Mouse (Mus musculus) hindbrain, embryonic 15.5 days (tissue): ENCODE results near the gene Jmjd4. TPM values are rescaled to one million over a fixed set of nuclear protein-coding genes. Genes with fewer than 3 reads are reported as not detected.

Experiments used
- ATAC-seq: fragments of 200-750 bp; cut with Nextera tagmentation; 2 replicates; pipeline ENCODE4 v1.8.0; 2017; ENCODE audit warnings: low read depth, moderate number of reproducible peaks, moderate TSS enrichment; ENCODE audit not compliant: low FRiP score
- H3K27ac ChIP-seq: fragments of 300-500 bp; sonication (generic); replicated peaks from 2 replicates; pipeline ENCODE4 v1.5.1; 2015; ENCODE audit warnings: mild to moderate bottlenecking, inconsistent platforms
- H3K27me3 ChIP-seq: fragments of 300-500 bp; sonication (generic); 2 replicates; pipeline ENCODE4 v1.6.1; 2015; ENCODE audit warnings: control low read depth, inconsistent platforms
- H3K36me3 ChIP-seq: fragments of 300-500 bp; sonication (generic); 2 replicates; pipeline ENCODE4 v1.6.1; 2015; ENCODE audit warnings: control low read depth, inconsistent platforms
- H3K4me1 ChIP-seq: fragments of 300-500 bp; sonication (generic); replicated peaks from 2 replicates; pipeline ENCODE4 v1.6.1; 2015; ENCODE audit warnings: control low read depth, inconsistent platforms
- H3K4me2 ChIP-seq: fragments of 300-500 bp; sonication (generic); 2 replicates; pipeline ENCODE4 v1.6.1; 2015; ENCODE audit warnings: moderate library complexity, mild to moderate bottlenecking, inconsistent platforms
- H3K4me3 ChIP-seq: fragments of 300-500 bp; sonication (generic); 2 replicates; pipeline ENCODE4 v1.5.1; 2015; ENCODE audit warnings: mild to moderate bottlenecking, inconsistent platforms
- H3K9ac ChIP-seq: fragments of 300-500 bp; sonication (generic); 2 replicates; pipeline ENCODE4 v1.6.1; 2015; ENCODE audit warnings: inconsistent platforms
- H3K9me3 ChIP-seq: fragments of 300-500 bp; sonication (generic); 2 replicates; pipeline ENCODE4 v1.6.1; 2016; ENCODE audit warnings: control low read depth, inconsistent platforms
- WGBS: fragments of 180-500 bp; shearing (Covaris S2); methylation state at CpG from one replicate; pipeline ENCODE4 v1.1.7; 2015; 5-methylcytosine and 5-hydroxymethylcytosine counted together
- polyA plus RNA-seq: library from polyadenylated mRNA; unstranded; fragments of >200 nt; fragmentation: Nextera tagmentation; extraction: Ambion mirVana; gene quantifications from 2 replicates; pipeline ENCODE4 v1.2.1, GENCODE M21; 2015

Jmjd4 gene
- polyA plus RNA-seq, 1 experiment from 2014 or later: 18.2 TPM

DNA sequence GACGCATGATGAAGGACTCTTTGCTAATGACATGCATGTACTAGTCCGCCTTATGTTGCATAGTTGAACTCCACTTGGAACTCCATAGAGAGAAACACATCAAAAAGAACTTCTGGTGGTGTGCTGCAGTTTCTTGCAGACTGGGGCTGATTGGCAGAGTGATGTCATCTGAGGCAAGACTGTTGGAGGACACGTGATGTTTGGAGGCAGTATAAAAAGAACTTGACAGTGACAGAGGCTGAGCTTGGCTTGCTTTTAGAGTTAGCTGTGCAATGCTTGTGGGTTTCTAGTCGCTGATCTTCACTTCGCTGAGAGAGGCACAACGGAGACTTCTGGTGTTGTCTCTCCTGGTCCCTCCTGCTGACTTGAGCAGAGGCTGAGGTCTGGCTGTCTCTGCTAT is 27.4 kb downstream of the Jmjd4 start:
- Histone ChIP-seq H3K9ac (no peak overlapping the region), H3K36me3 (no peaks in the 10 kb centered on the region), H3K27me3 (no peaks in the 10 kb centered on the region), H3K27ac (no peak overlapping the region), H3K4me2 (no peak overlapping the region), H3K9me3 (no peaks in the 10 kb centered on the region), H3K4me1 (no peaks in the 10 kb centered on the region), H3K4me3 (no peak overlapping the region)
- ATAC-seq: no peak
- WGBS: 67% methylated on average over 6 of the region's 6 CpGs

DNA sequence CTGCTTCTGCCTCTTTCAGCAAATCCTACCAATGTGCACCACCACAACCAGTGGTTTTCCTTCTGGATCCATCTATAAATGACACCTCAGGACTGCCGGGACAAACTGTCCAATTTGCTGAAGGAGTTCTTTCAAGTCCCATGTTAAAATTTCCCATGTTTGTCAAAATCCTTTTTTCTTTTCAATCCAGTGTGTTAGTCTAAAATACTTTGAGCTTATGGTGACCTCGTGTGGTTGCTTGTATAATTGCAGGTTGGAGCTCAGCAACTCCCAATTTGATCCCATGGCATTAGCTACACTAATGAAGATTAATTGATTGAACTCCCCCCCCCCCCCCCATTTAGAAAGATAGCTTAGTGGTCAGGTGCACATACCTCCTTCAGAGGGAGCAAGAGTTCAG is 33.4 kb downstream of the Jmjd4 start:
- no peak overlapping the region for H3K4me3 ChIP-seq
- WGBS: 10% methylated on average over 2 of the region's 2 CpGs
- H3K4me1 ChIP-seq: no peaks in the 10 kb centered on the region
- peaks cover 20% of the 10 kb centered on the region for H3K36me3 ChIP-seq
- ATAC-seq: no peak
- H3K27me3 ChIP-seq: no peaks in the 10 kb centered on the region
- no peak overlapping the region for H3K27ac ChIP-seq
- no peaks in the 10 kb centered on the region for H3K9me3 ChIP-seq
- H3K9ac ChIP-seq: no peak overlapping the region
- H3K4me2 ChIP-seq: no peak overlapping the region

DNA sequence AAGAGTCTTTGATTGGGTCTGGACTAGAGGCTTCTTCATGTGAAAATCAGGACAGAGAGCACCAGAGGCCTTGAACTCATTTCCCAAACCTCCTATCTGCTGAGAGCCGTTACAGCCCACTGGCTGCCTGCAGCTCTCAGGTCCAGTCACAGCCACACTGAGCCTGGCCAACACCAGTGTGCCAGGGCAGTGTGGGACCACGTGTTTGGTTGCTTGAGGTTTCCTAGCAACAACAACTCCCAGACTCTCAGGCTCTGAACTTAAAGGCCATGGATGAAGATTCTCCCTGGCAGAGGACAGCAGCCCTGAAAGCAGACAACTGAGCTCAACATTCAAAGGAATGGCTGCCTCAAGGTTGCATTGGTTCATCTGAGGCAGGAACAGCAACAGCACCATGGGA is 35.8 kb downstream of the Jmjd4 start:
- H3K4me3 ChIP-seq: no peak overlapping the region
- no peaks in the 10 kb centered on the region for H3K27me3 ChIP-seq
- H3K27ac ChIP-seq: no peak overlapping the region
- no peak overlapping the region for H3K9ac ChIP-seq
- H3K36me3 ChIP-seq: peaks cover 30% of the 10 kb centered on the region
- H3K4me1 ChIP-seq: no peaks in the 10 kb centered on the region
- WGBS: 39% methylated on average over 2 of the region's 2 CpGs
- no peak overlapping the region for H3K4me2 ChIP-seq
- no peak for ATAC-seq
- no peaks in the 10 kb centered on the region for H3K9me3 ChIP-seq

DNA sequence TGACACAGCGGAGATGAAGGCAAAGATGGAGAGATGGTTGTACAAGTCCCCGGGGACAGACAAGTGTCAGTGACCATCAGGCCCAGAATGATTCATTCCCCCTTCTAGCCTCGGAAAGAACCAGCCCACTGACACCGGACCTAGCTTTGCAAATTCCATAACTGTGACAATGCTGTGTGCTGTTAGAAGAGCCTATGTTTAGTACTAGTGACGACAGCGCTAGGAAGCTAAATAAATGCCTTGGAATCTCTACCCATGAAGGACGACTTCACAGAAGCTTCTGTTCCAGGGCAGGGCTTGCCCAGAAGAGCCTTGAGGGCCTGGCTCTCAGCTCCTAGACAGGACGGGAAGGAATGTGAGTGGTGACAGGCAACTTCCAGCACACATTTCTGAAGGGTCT is 36.4 kb downstream of the Jmjd4 start:
- Histone ChIP-seq H3K4me1 (no peaks in the 10 kb centered on the region), H3K27me3 (no peaks in the 10 kb centered on the region), H3K27ac (no peak overlapping the region), H3K4me2 (no peak overlapping the region), H3K9me3 (no peaks in the 10 kb centered on the region), H3K4me3 (no peak overlapping the region), H3K9ac (no peak overlapping the region), H3K36me3 (peaks cover 35% of the 10 kb centered on the region)
- WGBS: 88% methylated on average over 8 of the region's 8 CpGs
- ATAC-seq: no peak

DNA sequence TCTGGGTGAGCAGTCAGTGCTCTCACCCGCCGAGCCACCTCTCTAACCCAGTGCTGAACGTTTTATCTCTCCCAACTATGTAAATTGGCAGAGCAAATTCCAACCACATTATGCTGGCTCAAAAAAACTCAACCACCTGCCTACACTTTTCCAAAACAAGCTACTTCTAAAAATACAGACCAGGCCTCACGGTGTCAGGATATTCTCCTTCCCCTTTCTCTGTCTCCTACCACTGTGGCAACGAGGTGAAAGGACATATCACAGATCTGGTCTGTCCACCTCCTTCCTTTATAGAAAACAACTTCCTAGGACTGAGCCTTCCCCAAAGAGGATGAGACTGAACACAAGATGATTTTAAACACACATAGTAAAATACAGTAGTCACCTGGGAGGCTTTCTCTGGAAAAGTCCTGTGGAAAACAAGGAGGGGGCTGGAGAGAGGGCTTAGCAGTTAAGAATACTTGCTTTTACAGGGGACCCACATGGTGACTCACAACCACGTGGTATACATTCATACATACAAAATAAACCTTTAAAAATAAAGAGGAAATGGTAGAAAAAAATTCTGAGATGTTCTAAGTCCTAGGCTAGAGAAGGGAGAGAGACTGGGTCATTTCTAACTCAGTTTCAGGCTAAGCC is 46.9 kb downstream of the Jmjd4 start:
- ATAC-seq: no peak
- WGBS: 89% methylated on average over 6 of the region's 6 CpGs

DNA sequence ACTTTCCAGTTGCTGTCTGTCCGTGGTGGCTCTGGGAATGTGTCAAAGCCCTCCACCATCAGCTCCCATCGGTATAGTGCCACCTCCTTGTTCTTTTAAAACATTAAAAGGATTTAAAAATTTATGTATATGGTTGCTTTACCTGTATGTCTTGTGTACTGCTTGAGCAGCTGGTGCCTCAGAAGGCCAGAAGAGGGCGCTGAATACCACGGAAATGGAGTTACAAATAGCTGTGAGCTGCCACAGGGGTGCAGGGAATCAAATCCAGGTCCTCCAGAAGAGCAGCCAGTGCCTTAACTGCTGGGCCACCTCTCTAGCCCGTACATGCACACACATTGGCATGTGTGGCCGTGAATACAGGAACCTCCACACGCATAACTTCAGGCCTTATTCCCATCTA is 47.9 kb downstream of the Jmjd4 start:
- ATAC-seq: no peak
- WGBS: 93% methylated on average over 7 of the region's 7 CpGs
- Histone ChIP-seq H3K4me1 (no peaks in the 10 kb centered on the region), H3K4me3 (no peak overlapping the region), H3K27me3 (no peaks in the 10 kb centered on the region), H3K27ac (no peak overlapping the region), H3K36me3 (peaks cover 78% of the 10 kb centered on the region), H3K9ac (no peak overlapping the region), H3K4me2 (no peak overlapping the region), H3K9me3 (no peaks in the 10 kb centered on the region)

More for the DNA sequence above, 46.9 kb downstream of the Jmjd4 start:
- no peak overlapping the region for H3K9ac ChIP-seq
- no peak overlapping the region for H3K27ac ChIP-seq
- H3K27me3 ChIP-seq: no peaks in the 10 kb centered on the region
- H3K36me3 ChIP-seq: peaks cover 78% of the 10 kb centered on the region
- H3K4me1 ChIP-seq: no peaks in the 10 kb centered on the region
- no peaks in the 10 kb centered on the region for H3K9me3 ChIP-seq
- H3K4me3 ChIP-seq: no peak overlapping the region
- H3K4me2 ChIP-seq: no peak overlapping the region

DNA sequence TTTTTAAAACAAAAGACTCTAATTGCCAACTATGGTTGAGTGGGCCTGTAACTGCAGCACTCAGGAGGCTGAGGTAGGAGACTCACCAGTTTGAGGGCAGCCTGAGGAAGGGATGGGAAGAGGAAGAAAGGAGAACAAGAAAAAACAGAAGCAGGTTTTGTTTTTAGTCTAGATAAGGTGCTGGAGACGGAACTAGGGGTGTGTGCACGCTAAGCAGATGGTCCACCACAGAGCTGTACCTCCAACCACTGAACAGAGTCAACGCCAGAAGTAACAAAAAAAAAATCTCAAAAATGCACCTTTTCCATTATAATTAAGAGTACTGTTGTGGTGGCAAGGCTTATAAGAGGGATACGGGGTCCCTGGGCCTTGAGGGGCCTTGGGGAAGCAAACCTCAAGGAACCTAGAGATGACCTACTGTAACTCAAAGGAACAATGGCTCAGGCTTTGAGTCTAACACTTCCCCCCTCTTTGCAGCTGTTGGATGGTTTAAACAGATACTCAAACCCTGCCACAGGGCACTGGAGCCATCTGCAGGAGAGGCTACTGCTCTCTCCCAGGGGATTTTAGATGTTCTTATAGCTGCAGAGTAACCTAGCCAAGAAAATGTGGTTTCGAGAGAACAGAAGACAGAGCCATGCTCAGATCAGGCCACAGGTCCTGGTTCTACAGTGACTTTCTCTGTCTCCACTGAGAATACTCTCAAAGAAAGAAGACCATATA is 52.3 kb downstream of the Jmjd4 start:
- H3K27ac ChIP-seq: no peak overlapping the region
- H3K4me2 ChIP-seq: no peak overlapping the region
- 90% methylated on average over 5 of the region's 5 CpGs for WGBS
- no peak for ATAC-seq
- H3K9me3 ChIP-seq: no peaks in the 10 kb centered on the region
- no peaks in the 10 kb centered on the region for H3K27me3 ChIP-seq
- peaks cover 59% of the 10 kb centered on the region for H3K36me3 ChIP-seq
- H3K4me3 ChIP-seq: no peak overlapping the region
- no peak overlapping the region for H3K9ac ChIP-seq
- peaks cover 13% of the 10 kb centered on the region for H3K4me1 ChIP-seq

- peak overlapping the region; percentile 75 for H3K4me2 ChIP-seq
- H3K36me3 ChIP-seq: peaks cover 30% of the 10 kb centered on the region
- no peaks in the 10 kb centered on the region for H3K9me3 ChIP-seq
- peaks cover 24% of the 10 kb centered on the region for H3K4me1 ChIP-seq
- peak overlapping the region; percentile 82 for H3K4me3 ChIP-seq
- WGBS: 1% methylated on average over 21 of the region's 21 CpGs
- H3K27me3 ChIP-seq: no peaks in the 10 kb centered on the region
- peak overlapping the region; percentile 91 for H3K9ac ChIP-seq
- peak overlapping the region; percentile 92 for H3K27ac ChIP-seq
- peak; percentile 50; the same call in 1 of the 2 replicates for ATAC-seq
Measured at GRCm38 (mm10) chr11:59505351-59505838, 55.5 kb downstream of the Jmjd4 start.

GRCm38 (mm10) chr11:59505839-59506712 is 56.2 kb downstream of the Jmjd4 start:
- ATAC-seq: peak; percentile 90
- Histone ChIP-seq H3K4me2 (peak overlapping the region; percentile 75), H3K9ac (peak overlapping the region; percentile 91), H3K4me1 (peaks cover 24% of the 10 kb centered on the region), H3K27ac (peak overlapping the region; percentile 92), H3K36me3 (peaks cover 24% of the 10 kb centered on the region), H3K4me3 (peak overlapping the region; percentile 82), H3K9me3 (no peaks in the 10 kb centered on the region), H3K27me3 (no peaks in the 10 kb centered on the region)
- WGBS: under 1% methylated on average over 71 of the region's 71 CpGs

GRCm38 (mm10) chr11:59506713-59507074 is 56.8 kb downstream of the Jmjd4 start:
- peak; percentile 13 for ATAC-seq
- Histone ChIP-seq H3K9ac (peak overlapping the region; percentile 91), H3K36me3 (peaks cover 18% of the 10 kb centered on the region), H3K27me3 (no peaks in the 10 kb centered on the region), H3K4me1 (peaks cover 24% of the 10 kb centered on the region), H3K27ac (peak overlapping the region; percentile 92), H3K4me3 (peak overlapping the region; percentile 82), H3K4me2 (peak overlapping the region; percentile 75), H3K9me3 (no peaks in the 10 kb centered on the region)
- under 1% methylated on average over 14 of the region's 14 CpGs for WGBS
